Mouse (Mus musculus) ES-E14 (cell line): ENCODE measurements around the gene Ano6. TPM values are rescaled to one million over a fixed set of nuclear protein-coding genes. Genes with fewer than 3 reads are reported as not detected.

ENCODE experiments used
- DNase-seq: peaks from one replicate; pipeline ENCODE4 v3.0.0-alpha.2; 2013; ENCODE audit warnings: low read depth, low spot score
- H3K27ac ChIP-seq: 2 replicates; pipeline ENCODE4 v1.5.1; 2012; ENCODE audit warnings: low read depth, mild to moderate bottlenecking, low read length, moderate library complexity, mixed read lengths; ENCODE audit not compliant: poor library complexity, insufficient read depth, severe bottlenecking
- H3K36me3 ChIP-seq: 2 replicates; pipeline ENCODE4 v1.6.1; 2012; ENCODE audit warnings: mild to moderate bottlenecking, low read length, moderate library complexity, mixed read lengths; ENCODE audit not compliant: control insufficient read depth, poor library complexity, insufficient read depth, severe bottlenecking
- H3K4me1 ChIP-seq, 2 experiments: fragments of 150-350 bp in 1 of 2; sonication (generic) in 1 of 2; 2 replicates each; pipeline ENCODE4 v1.6.1; 2012; ENCODE audit warnings: low read length in 2 of 2, mild to moderate bottlenecking in 1 of 2, mixed read lengths in 1 of 2; ENCODE audit not compliant: control insufficient read depth in 2 of 2, insufficient read depth in 2 of 2, poor library complexity in 1 of 2
- H3K4me3 ChIP-seq, 2 experiments: fragments of 150-350 bp in 1 of 2; sonication (generic) in 1 of 2; 2 replicates each; pipeline ENCODE4 v1.5.1; 2012; ENCODE audit warnings: low read length in 2 of 2, low read depth in 1 of 2, mild to moderate bottlenecking in 1 of 2, mixed read lengths in 1 of 2; ENCODE audit not compliant: insufficient read depth in 1 of 2, poor library complexity in 1 of 2, severe bottlenecking in 1 of 2
- H3K9ac ChIP-seq: 2 replicates; pipeline ENCODE4 v1.6.1; 2012; ENCODE audit warnings: low read depth, mild to moderate bottlenecking, low read length, mixed read lengths; ENCODE audit not compliant: poor library complexity, insufficient read depth, severe bottlenecking
- H3K9me3 ChIP-seq: fragments of 150-350 bp; sonication (generic); 2 replicates; pipeline ENCODE4 v1.6.1; 2012; ENCODE audit warnings: low read depth, mild to moderate bottlenecking, low read length; ENCODE audit not compliant: control insufficient read depth, insufficient read depth
- CHD2 ChIP-seq: IDR thresholded peaks from 2 replicates; pipeline ENCODE4 v1.6.1; 2014; ENCODE audit warnings: mild to moderate bottlenecking, low read depth, low read length, inconsistent platforms
- HCFC1 ChIP-seq: IDR thresholded peaks from 2 replicates; pipeline ENCODE4 v1.6.1; 2012; ENCODE audit warnings: low read length, inconsistent platforms, borderline replicate concordance; ENCODE audit not compliant: insufficient read depth
- MAFK ChIP-seq: IDR thresholded peaks from 2 replicates; pipeline ENCODE4 v1.6.1; 2014; ENCODE audit warnings: mild to moderate bottlenecking, low read depth, low read length, inconsistent platforms; ENCODE audit not compliant: insufficient read depth
- ZC3H11A ChIP-seq: IDR thresholded peaks from 2 replicates; pipeline ENCODE4 v1.6.1; 2012; ENCODE audit warnings: low read depth, mild to moderate bottlenecking, inconsistent platforms, low read length, borderline replicate concordance
- ZNF384 ChIP-seq: IDR thresholded peaks from 2 replicates; pipeline ENCODE4 v1.6.1; 2012; ENCODE audit warnings: low read depth, low read length, inconsistent platforms
- in situ Hi-C, 2 experiments: fragments of 600-800 bp; cut with MboI; formaldehyde crosslinking; loops; one replicate each; pipeline ENCODE4 v1.15.1; 2025; ENCODE audit warnings: low sequenced_read_pairs in 2 of 2, inconsistent platforms in 1 of 2; ENCODE audit not compliant: unreplicated experiment in 2 of 2
- total RNA-seq: library from RNA; depleted of rRNA; stranded (reverse); fragments of 300-350 nt; gene quantifications from 2 replicates; pipeline ENCODE4 v1.2.3, GENCODE M21; 2012

Ano6 gene
- total RNA-seq, 1 experiment, result 48.6 TPM

- no peak overlapping the region for H3K27ac ChIP-seq
- H3K4me1 ChIP-seq, result peaks cover 3 to 10% of the 10 kb centered on the region in 2 experiments; a peak in 2 of 4 replicates
- no peaks in the 10 kb centered on the region for H3K36me3 ChIP-seq
- H3K9me3 ChIP-seq, result no peaks in the 10 kb centered on the region
- H3K4me3 ChIP-seq, result no peak overlapping the region
- TF ChIP-seq ZNF384 (no peak), CHD2 (no peak), MAFK (no peak), HCFC1 (no peak), ZC3H11A (no peak)
- DNase-seq, result no peak
- H3K9ac ChIP-seq, result no peak overlapping the region
- in situ Hi-C loops, result no loop called here
These were observed 55.5 kb downstream of the Ano6 start for GRCm38 (mm10) chr15:95846102-95846501.

GRCm38 (mm10) chr15:95848493-95849064, 57.9 kb downstream of the Ano6 start:
- Histone ChIP-seq H3K4me1 (peaks cover 3 to 8% of the 10 kb centered on the region in 2 experiments; a peak in 2 of 4 replicates), H3K4me3 (no peak overlapping the region), H3K9me3 (no peaks in the 10 kb centered on the region), H3K9ac (no peak overlapping the region), H3K36me3 (no peaks in the 10 kb centered on the region), H3K27ac (no peak overlapping the region)
- DNase-seq, result no peak
- TF ChIP-seq ZNF384 (no peak), CHD2 (no peak), ZC3H11A (no peak), HCFC1 (no peak), MAFK (no peak)
- in situ Hi-C loops, result no loop called here

GRCm38 (mm10) chr15:95849513-95850411, 59.1 kb downstream of the Ano6 start:
- peaks cover 3 to 7% of the 10 kb centered on the region in 2 experiments; a peak in 2 of 4 replicates for H3K4me1 ChIP-seq
- H3K4me3 ChIP-seq, result peak overlapping the region; percentile 15 to 51
- peak overlapping the region; percentile 59 for H3K9ac ChIP-seq
- peak; percentile 71 for DNase-seq
- TF ChIP-seq ZNF384 (no peak), HCFC1 (peak; percentile 60; the same call in 1 of the 2 replicates)
- H3K36me3 ChIP-seq, result no peaks in the 10 kb centered on the region
- peak overlapping the region; percentile 43 for H3K27ac ChIP-seq
- in situ Hi-C loops, result no loop called here
- H3K9me3 ChIP-seq, result no peaks in the 10 kb centered on the region

GRCm38 (mm10) chr15:95850546-95850945, 59.9 kb downstream of the Ano6 start:
- no peak for DNase-seq
- H3K4me3 ChIP-seq, result no peak overlapping the region
- H3K27ac ChIP-seq, result no peak overlapping the region
- H3K4me1 ChIP-seq, result peaks cover 3 to 8% of the 10 kb centered on the region in 2 experiments; a peak in 2 of 4 replicates
- no peak for TF ChIP-seq ZNF384
- TF ChIP-seq ZC3H11A, result no peak
- no peak for TF ChIP-seq HCFC1
- H3K9ac ChIP-seq, result no peak overlapping the region
- no peaks in the 10 kb centered on the region for H3K36me3 ChIP-seq
- H3K9me3 ChIP-seq, result no peaks in the 10 kb centered on the region
- in situ Hi-C loops, result no loop called here
